Mouse (Mus musculus): ENCODE results near the gene Dennd1b.

DNA sequence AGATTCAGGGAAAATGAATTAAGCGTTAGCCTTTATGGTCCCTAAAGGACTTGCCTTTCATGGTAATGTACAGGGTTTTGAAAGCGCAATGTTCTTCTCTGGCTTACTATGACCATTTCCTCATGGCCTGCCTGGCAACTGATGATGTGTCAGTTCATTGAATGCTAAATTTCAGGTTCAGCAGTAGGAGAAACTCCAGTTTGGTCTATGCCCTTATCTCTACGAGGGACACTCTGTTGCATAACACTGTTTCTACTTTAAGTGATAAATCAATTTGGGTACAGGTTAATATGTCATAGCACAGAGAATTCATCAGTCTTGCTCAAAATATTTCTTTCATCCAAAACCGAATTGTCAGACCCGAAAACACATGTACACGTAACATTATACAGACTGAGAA lies 133.1 kb downstream of the Dennd1b start:
- no peak for TF ChIP-seq CTCF (IDR thresholded peaks at IDR 0.05)
- no peak for TF ChIP-seq POLR2A (IDR thresholded peaks at IDR 0.05; ENCODE audit: insufficient read depth, low read depth, low read length)
